Mouse (Mus musculus): ENCODE measurements around the gene Ppil4.

DNA sequence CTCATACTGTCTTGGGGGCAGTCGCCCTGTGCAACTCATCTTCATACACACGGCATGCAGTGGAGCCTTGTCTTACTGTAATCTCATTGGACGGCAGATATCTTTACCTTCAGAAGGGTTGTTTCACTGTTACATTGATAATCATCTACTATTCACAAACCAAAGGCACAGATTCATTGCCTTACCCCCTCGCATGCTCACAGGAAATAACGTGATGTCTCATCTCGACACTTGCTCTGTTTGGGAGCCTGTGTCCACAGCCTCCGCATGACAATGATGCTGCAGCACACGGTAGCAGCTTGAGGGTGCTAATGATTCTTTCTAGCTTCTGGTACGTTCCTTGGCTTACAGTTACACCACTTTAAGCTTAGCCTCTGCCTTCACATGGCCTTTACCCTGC, 33.4 kb downstream of the Ppil4 start:
- TF ChIP-seq USF1 (IDR thresholded peaks at IDR 0.05; ENCODE audit: low read depth) (no peak), POLR2A (IDR thresholded peaks at IDR 0.05; ENCODE audit: insufficient read length, low read depth) (no peak), TCF12 (IDR thresholded peaks at IDR 0.05; ENCODE audit: insufficient read depth, poor library complexity, severe bottlenecking) (no peak), CEBPB (IDR thresholded peaks at IDR 0.05; ENCODE audit: insufficient read depth, poor library complexity, severe bottlenecking) (no peak), POLR2AphosphoS2 (IDR thresholded peaks at IDR 0.05; ENCODE audit: insufficient read length, low read depth) (no peak), MAX (IDR thresholded peaks at IDR 0.05; ENCODE audit: low read depth) (no peak), TCF3 (IDR thresholded peaks at IDR 0.05; ENCODE audit: insufficient read length, low read depth) (no peak), MYOG (IDR thresholded peaks at IDR 0.05; ENCODE audit: control insufficient read depth in 1 of 3, insufficient read depth in 1 of 3, insufficient read length in 2 of 3, low read depth in 2 of 3) (no peak)

All from myocyte (in vitro differentiated cells).